Mouse (Mus musculus) testis, adult 2 months (tissue): Measurements from ENCODE around the gene Ivd.

Experiments used
- CTCF ChIP-seq: fragments of 200-500 bp; IDR thresholded peaks from 2 replicates; pipeline ENCODE4 v1.5.1; 2012; ENCODE audit warnings: low read depth, mild to moderate bottlenecking, inconsistent platforms, low read length, moderate library complexity; ENCODE audit not compliant: control insufficient read depth, insufficient read depth, insufficient replicate concordance
- POLR2A ChIP-seq: fragments of 200-500 bp; IDR thresholded peaks from 2 replicates; pipeline ENCODE4 v1.6.1; 2012; ENCODE audit warnings: low read depth, mild to moderate bottlenecking, inconsistent platforms, low read length, moderate library complexity; ENCODE audit not compliant: control insufficient read depth

DNA sequence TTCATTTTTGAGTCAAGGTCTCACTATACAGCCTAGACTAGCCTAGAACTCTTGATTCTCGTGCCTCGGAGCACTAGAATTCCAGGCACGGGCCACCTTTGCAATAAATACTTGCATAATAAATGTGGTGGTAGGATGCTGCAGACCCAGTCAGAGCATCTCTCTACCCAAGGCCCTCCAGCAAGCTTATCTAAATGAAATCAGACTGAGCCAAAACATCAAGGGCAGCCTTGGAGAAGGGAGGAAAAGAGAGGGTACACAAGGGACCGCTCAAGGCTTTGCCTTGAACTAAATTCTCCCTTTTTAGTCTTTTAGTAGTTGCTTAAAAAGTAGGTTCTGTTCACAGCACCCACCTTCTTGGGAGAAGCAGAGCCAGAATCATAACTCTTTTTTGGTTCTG lies 29.4 kb downstream of the Ivd start:
- no peak for TF ChIP-seq CTCF
- no peak for TF ChIP-seq POLR2A
